Mouse (Mus musculus) midbrain, embryonic 12.5 days (tissue): Measurements from ENCODE around the gene Dlx2. TPM values are rescaled to one million over a fixed set of nuclear protein-coding genes. Genes with fewer than 3 reads are reported as not detected.

Source experiments
- ATAC-seq: fragments of 200-750 bp; cut with Nextera tagmentation; 2 replicates; pipeline ENCODE4 v1.8.0; 2017; ENCODE audit warnings: low read depth, moderate TSS enrichment, moderate library complexity; ENCODE audit not compliant: low FRiP score
- H3K27ac ChIP-seq: fragments of 300-500 bp; sonication (generic); replicated peaks from 2 replicates; pipeline ENCODE4 v1.5.1; 2016; ENCODE audit warnings: mild to moderate bottlenecking
- H3K27me3 ChIP-seq: fragments of 300-500 bp; sonication (generic); 2 replicates; pipeline ENCODE4 v1.6.1; 2016; ENCODE audit warnings: mild to moderate bottlenecking
- H3K36me3 ChIP-seq: fragments of 300-500 bp; sonication (generic); 2 replicates; pipeline ENCODE4 v1.6.1; 2016
- H3K4me1 ChIP-seq: fragments of 300-500 bp; sonication (generic); 2 replicates; pipeline ENCODE4 v1.6.1; 2016
- H3K4me2 ChIP-seq: fragments of 300-500 bp; sonication (generic); replicated peaks from 2 replicates; pipeline ENCODE4 v1.6.1; 2016; ENCODE audit warnings: mild to moderate bottlenecking, moderate library complexity
- H3K4me3 ChIP-seq: fragments of 300-500 bp; sonication (generic); 2 replicates; pipeline ENCODE4 v1.5.1; 2016; ENCODE audit warnings: mild to moderate bottlenecking
- H3K9ac ChIP-seq: fragments of 300-500 bp; sonication (generic); replicated peaks from 2 replicates; pipeline ENCODE4 v1.6.1; 2016; ENCODE audit warnings: mild to moderate bottlenecking, moderate library complexity
- H3K9me3 ChIP-seq: fragments of 300-500 bp; sonication (generic); 2 replicates; pipeline ENCODE4 v1.6.1; 2016; ENCODE audit warnings: mild to moderate bottlenecking
- WGBS: fragments of 180-500 bp; shearing (Covaris S2); methylation state at CpG from one replicate; pipeline ENCODE4 v1.1.7; 2016; 5-methylcytosine and 5-hydroxymethylcytosine counted together
- polyA plus RNA-seq: library from polyadenylated mRNA; unstranded; fragments of >200 nt; fragmentation: Nextera tagmentation; extraction: Ambion mirVana; gene quantifications from 2 replicates; pipeline ENCODE4 v1.2.1, GENCODE M21; 2016

The Dlx2 gene
- polyA plus RNA-seq, 1 experiment from 2014 or later, result 15.8 TPM

DNA sequence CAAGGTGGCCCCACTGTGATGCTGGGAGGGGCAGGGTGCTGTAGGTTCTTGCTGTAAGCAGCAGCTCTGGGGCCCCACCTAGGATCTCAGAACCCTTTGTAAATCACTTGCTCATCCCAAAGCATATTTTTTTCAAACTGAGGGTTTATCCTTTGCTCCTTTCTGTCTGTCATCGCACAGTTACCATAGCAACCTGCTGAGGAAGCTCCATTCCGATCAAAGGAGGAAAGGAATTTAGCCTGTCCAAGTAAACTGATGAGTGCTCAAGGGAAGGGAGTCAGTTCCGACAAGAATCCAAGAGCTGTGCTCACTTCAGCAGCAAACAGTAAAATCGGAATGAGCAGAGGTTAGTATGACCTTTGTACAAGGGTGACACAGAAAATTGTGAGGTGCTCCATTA lies 51.6 kb downstream of the Dlx2 start:
- Histone ChIP-seq H3K27me3 (no peaks in the 10 kb centered on the region), H3K4me1 (peaks cover 20% of the 10 kb centered on the region), H3K9ac (no peak overlapping the region), H3K9me3 (no peaks in the 10 kb centered on the region), H3K27ac (no peak overlapping the region), H3K36me3 (no peaks in the 10 kb centered on the region), H3K4me3 (no peak overlapping the region), H3K4me2 (no peak overlapping the region)
- 12% methylated on average over 4 of the region's 4 CpGs for WGBS
- ATAC-seq, result no peak

GRCm38 (mm10) chr2:71494503-71494902 lies 52.1 kb downstream of the Dlx2 start:
- 50% methylated on average over 10 of the region's 10 CpGs for WGBS
- no peak overlapping the region for H3K4me3 ChIP-seq
- H3K36me3 ChIP-seq, result no peaks in the 10 kb centered on the region
- no peaks in the 10 kb centered on the region for H3K9me3 ChIP-seq
- no peak for ATAC-seq
- no peak overlapping the region for H3K9ac ChIP-seq
- H3K27ac ChIP-seq, result no peak overlapping the region
- no peak overlapping the region for H3K4me2 ChIP-seq
- H3K27me3 ChIP-seq, result no peaks in the 10 kb centered on the region
- peaks cover 15% of the 10 kb centered on the region for H3K4me1 ChIP-seq

Other genes starting within 250 kb of the Dlx2 start
- 44.5 and 45.1 TPM in 2 replicates for gene Slc25a12, start 179.0 kb downstream of the Dlx2 start, polyA plus RNA-seq
- 131 and 137 TPM in 2 replicates for gene Hat1, start 157.8 kb downstream of the Dlx2 start, polyA plus RNA-seq
- 34.4 and 37.4 TPM in 2 replicates for gene Metap1d, start 93.5 kb downstream of the Dlx2 start, polyA plus RNA-seq
- gene Dlx1, start 18.6 kb downstream of the Dlx2 start, polyA plus RNA-seq, result 37.2 and 59.9 TPM in 2 replicates
- 23.2 and 26.5 TPM in 2 replicates for gene Itga6, start 198.9 kb upstream of the Dlx2 start, polyA plus RNA-seq